Mouse (Mus musculus) hindbrain, embryonic 11.5 days (tissue): ENCODE measurements around the gene Prkn. TPM values are rescaled to one million over a fixed set of nuclear protein-coding genes. Genes with fewer than 3 reads are reported as not detected.
A peak's percentile ranks its signal among the peaks of the same experiment; 100 is the strongest.

Experiments
- ATAC-seq: fragments of 200-750 bp; cut with Nextera tagmentation; 2 replicates; pipeline ENCODE4 v1.8.0; 2017; ENCODE audit warnings: mild to moderate bottlenecking, moderate TSS enrichment, moderate library complexity; ENCODE audit not compliant: low FRiP score
- DNase-seq: peaks from one replicate; pipeline ENCODE4 v3.0.0-alpha.2; 2015; ENCODE audit warnings: low spot score
- H3K27ac ChIP-seq: fragments of 300-500 bp; sonication (generic); 2 replicates; pipeline ENCODE4 v1.5.1; 2014; ENCODE audit warnings: mild to moderate bottlenecking, low read depth, low read length
- H3K27me3 ChIP-seq: fragments of 300-500 bp; sonication (generic); 2 replicates; pipeline ENCODE4 v1.6.1; 2014; ENCODE audit warnings: mild to moderate bottlenecking, low read length, moderate library complexity, mixed read lengths; ENCODE audit not compliant: control insufficient read depth, insufficient read depth
- H3K36me3 ChIP-seq: fragments of 300-500 bp; sonication (generic); 2 replicates; pipeline ENCODE4 v1.6.1; 2014; ENCODE audit warnings: mild to moderate bottlenecking, low read length, moderate library complexity, mixed read lengths; ENCODE audit not compliant: control insufficient read depth, insufficient read depth
- H3K4me1 ChIP-seq: fragments of 300-500 bp; sonication (generic); replicated peaks from 2 replicates; pipeline ENCODE4 v1.6.1; 2014; ENCODE audit warnings: low read length, mixed read lengths; ENCODE audit not compliant: control insufficient read depth, insufficient read depth
- H3K4me2 ChIP-seq: fragments of 300-500 bp; sonication (generic); replicated peaks from 2 replicates; pipeline ENCODE4 v1.6.1; 2014; ENCODE audit warnings: mild to moderate bottlenecking, low read depth, low read length
- H3K4me3 ChIP-seq: fragments of 300-500 bp; sonication (generic); 2 replicates; pipeline ENCODE4 v1.5.1; 2014; ENCODE audit warnings: low read depth, low read length
- H3K9ac ChIP-seq: fragments of 300-500 bp; sonication (generic); 2 replicates; pipeline ENCODE4 v1.6.1; 2014; ENCODE audit warnings: low read depth, low read length
- H3K9me3 ChIP-seq: fragments of 300-500 bp; sonication (generic); 2 replicates; pipeline ENCODE4 v1.6.1; 2016; ENCODE audit warnings: low read length; ENCODE audit not compliant: control insufficient read depth
- WGBS: fragments of 180-500 bp; shearing (Covaris S2); extraction: QIAGEN DNeasy Blood & Tissue Kit; methylation state at CpG from one replicate; pipeline ENCODE4 v1.1.7; 2014; 5-methylcytosine and 5-hydroxymethylcytosine counted together
- polyA plus RNA-seq: library from polyadenylated mRNA; unstranded; fragments of >200 nt; fragmentation: Nextera tagmentation; extraction: Ambion mirVana; gene quantifications from 2 replicates; pipeline ENCODE4 v1.2.1, GENCODE M21; 2014

The Prkn gene
- polyA plus RNA-seq, 1 experiment from 2014 or later = 1.9 TPM

DNA sequence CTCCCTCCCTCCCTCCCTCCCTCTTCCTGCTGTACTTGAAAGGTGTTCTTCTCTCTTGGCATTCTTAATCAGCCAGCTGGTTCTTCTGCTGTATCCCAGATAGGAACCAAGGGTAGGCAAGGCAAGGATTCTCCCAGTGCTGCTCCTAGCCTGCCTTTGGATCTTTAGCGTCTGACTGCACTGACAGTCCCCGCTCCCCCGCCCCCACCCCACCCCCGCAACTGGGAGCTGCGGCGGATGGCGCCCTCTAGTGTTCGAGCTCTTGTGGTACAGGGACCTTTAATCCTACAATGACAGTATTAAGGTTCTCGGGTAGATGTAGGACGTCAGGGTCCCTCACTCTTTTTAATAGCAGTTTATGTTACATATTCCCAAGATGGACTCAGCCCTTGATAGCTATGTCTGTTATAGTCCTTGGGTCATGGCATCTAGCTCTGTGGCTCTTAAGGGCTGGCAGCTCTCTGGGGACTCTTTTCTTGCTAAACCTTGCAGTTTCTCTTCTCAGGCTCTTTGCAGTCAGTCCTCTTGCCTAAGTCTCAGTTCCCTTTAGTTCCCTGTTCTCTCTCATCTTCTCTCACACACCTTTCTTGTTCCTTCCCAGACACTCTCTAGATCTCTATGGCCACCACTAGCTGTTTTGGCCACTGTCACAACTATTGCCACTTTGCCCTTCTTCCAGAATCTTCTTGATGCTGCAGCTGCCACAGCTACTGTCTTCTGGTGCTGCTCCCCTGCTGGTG, 1191.2 kb downstream of the Prkn start:
- ATAC-seq = peak; percentile 49; the same call in 1 of the 2 replicates
- no peak overlapping the region for H3K27ac ChIP-seq

DNA sequence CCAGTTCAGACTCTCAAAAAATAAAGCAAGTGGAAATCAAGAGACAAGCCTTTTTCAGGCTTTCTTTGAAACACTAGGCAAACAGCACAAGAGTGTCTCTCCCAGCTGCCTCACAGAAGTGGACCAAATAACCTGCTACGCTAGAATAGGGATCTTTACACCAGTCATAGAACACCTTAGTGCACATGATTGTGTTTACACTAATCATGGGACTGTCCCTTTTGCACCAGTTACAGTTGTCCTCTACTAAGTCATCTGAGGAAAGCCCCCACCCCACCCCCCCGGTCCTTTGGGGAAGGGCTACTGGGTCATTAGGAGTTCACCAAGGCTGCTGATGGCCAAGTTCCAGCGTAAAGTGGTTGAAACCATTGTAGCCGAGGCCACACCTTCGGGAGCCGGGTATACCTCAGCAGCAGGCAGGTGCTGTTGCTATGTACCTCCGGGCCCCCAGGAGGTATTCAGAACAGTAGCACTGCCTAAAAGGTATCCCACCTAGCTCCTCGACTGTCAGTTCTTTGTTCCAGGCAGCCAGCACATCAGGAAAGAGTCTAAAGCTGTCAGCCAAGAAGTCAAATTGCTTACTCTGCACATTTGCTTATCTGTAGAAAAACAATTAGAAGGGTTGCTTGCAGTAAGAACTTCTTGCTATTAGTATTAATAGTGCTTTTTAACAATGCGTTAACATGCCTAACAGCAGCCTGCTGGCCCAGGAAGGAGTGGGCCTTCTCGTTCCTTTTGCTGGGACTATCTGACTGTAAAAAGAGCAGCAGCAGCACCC, 1192.0 kb downstream of the Prkn start:
- Histone ChIP-seq H3K36me3 (no peaks in the 10 kb centered on the region), H3K4me1 (peaks cover 6% of the 10 kb centered on the region; the same call in 1 of the 2 replicates), H3K9ac (no peak overlapping the region), H3K4me3 (no peak overlapping the region), H3K9me3 (no peaks in the 10 kb centered on the region), H3K4me2 (no peak overlapping the region), H3K27me3 (no peaks in the 10 kb centered on the region), H3K27ac (no peak overlapping the region)
- WGBS = 73% methylated on average over 10 of the region's 10 CpGs
- ATAC-seq (no peak), DNase-seq (no peak)

More for the DNA sequence above, 1191.2 kb downstream of the Prkn start:
- no peaks in the 10 kb centered on the region for H3K27me3 ChIP-seq
- H3K4me2 ChIP-seq = 0 out of 2 replicates have a peak overlapping the region, but pooled peaks have one; percentile 8
- H3K4me3 ChIP-seq = no peak overlapping the region
- WGBS = under 1% methylated on average over 10 of the region's 10 CpGs
- no peaks in the 10 kb centered on the region for H3K9me3 ChIP-seq
- no peak overlapping the region for H3K9ac ChIP-seq
- H3K36me3 ChIP-seq = no peaks in the 10 kb centered on the region
- H3K4me1 ChIP-seq = peaks cover 6% of the 10 kb centered on the region; the same call in 1 of the 2 replicates
- peak; percentile 82 for DNase-seq

DNA sequence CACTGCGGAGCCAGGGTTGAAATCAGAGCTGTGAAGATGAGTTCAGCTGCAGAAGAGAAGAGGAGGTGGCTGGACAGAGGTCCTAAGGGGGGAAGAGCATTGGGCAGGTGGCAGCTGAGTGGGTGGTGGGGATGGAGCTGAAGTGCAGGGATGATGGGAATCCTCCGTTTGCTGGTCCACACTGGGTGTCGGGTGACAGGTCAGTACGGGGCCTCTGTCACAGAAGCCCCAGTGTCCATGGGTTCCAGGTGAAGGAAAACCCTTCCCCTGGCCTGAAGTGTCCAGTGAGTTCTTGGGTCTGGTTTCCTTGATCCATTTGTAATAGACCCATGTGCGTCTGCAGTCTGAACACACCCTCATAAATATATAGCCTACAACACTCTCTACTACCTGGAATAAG, 1195.2 kb downstream of the Prkn start:
- ATAC-seq = no peak
- Histone ChIP-seq H3K9ac (no peak overlapping the region), H3K9me3 (no peaks in the 10 kb centered on the region), H3K4me3 (no peak overlapping the region), H3K36me3 (no peaks in the 10 kb centered on the region), H3K4me2 (no peak overlapping the region), H3K27ac (no peak overlapping the region), H3K27me3 (no peaks in the 10 kb centered on the region), H3K4me1 (0 out of 2 replicates have a peak, but pooled peaks cover 5% of the 10 kb centered on the region)
- DNase-seq = no peak
- WGBS = 59% methylated on average over 5 of the region's 5 CpGs

GRCm38 (mm10) chr17:12036205-12036604, 1196.0 kb downstream of the Prkn start:
- no peak overlapping the region for H3K4me3 ChIP-seq
- no peak overlapping the region for H3K4me2 ChIP-seq
- no peaks in the 10 kb centered on the region for H3K4me1 ChIP-seq
- H3K27me3 ChIP-seq = no peaks in the 10 kb centered on the region
- H3K9me3 ChIP-seq = no peaks in the 10 kb centered on the region
- H3K27ac ChIP-seq = no peak overlapping the region
- peak; percentile 89 for DNase-seq
- WGBS = 47% methylated on average over 6 of the region's 6 CpGs
- no peak for ATAC-seq
- H3K9ac ChIP-seq = no peak overlapping the region
- H3K36me3 ChIP-seq = no peaks in the 10 kb centered on the region

- ATAC-seq (no peak), DNase-seq (no peak)
- H3K4me2 ChIP-seq = no peak overlapping the region
- no peaks in the 10 kb centered on the region for H3K36me3 ChIP-seq
- no peak overlapping the region for H3K27ac ChIP-seq
- no peak overlapping the region for H3K4me3 ChIP-seq
- 91% methylated on average over 5 of the region's 5 CpGs for WGBS
- H3K9ac ChIP-seq = no peak overlapping the region
- no peaks in the 10 kb centered on the region for H3K27me3 ChIP-seq
- no peaks in the 10 kb centered on the region for H3K9me3 ChIP-seq
- H3K4me1 ChIP-seq = no peaks in the 10 kb centered on the region
These were observed 1196.9 kb downstream of the Prkn start for GRCm38 (mm10) chr17:12037065-12037464.

- no peak overlapping the region for H3K4me2 ChIP-seq
- no peaks in the 10 kb centered on the region for H3K4me1 ChIP-seq
- no peak overlapping the region for H3K4me3 ChIP-seq
- H3K36me3 ChIP-seq = no peaks in the 10 kb centered on the region
- no peaks in the 10 kb centered on the region for H3K27me3 ChIP-seq
- WGBS = 89% methylated on average over 2 of the region's 2 CpGs
- no peak overlapping the region for H3K9ac ChIP-seq
- no peak for ATAC-seq
- H3K9me3 ChIP-seq = no peaks in the 10 kb centered on the region
- DNase-seq = no peak
- H3K27ac ChIP-seq = no peak overlapping the region
These were observed 1197.4 kb downstream of the Prkn start for GRCm38 (mm10) chr17:12037574-12037973.

DNA sequence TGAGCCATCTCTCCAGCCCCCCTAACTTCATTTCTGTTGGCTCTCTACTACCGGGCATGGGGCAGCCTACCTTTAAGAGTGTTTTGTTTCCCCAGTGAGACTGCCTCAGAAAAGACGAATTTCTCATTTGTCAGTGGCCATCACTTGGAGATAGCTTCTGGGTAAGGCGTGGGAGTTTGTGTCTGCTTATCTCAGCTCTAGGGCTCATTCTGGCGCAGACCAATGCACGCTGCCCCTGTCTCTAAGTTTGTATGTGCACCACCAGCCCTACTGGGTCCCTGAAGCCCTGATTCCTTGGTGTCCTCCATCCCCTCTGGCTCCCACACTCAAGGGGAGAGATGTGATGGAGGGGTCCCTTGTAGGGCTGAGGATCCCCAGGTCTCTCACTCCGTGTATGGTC, 1198.3 kb downstream of the Prkn start:
- Histone ChIP-seq H3K4me2 (no peak overlapping the region), H3K9me3 (no peaks in the 10 kb centered on the region), H3K36me3 (no peaks in the 10 kb centered on the region), H3K9ac (no peak overlapping the region), H3K27me3 (no peaks in the 10 kb centered on the region), H3K4me3 (no peak overlapping the region), H3K4me1 (no peaks in the 10 kb centered on the region), H3K27ac (no peak overlapping the region)
- ATAC-seq = no peak
- 71% methylated on average over 6 of the region's 6 CpGs for WGBS
- DNase-seq = no peak

DNA sequence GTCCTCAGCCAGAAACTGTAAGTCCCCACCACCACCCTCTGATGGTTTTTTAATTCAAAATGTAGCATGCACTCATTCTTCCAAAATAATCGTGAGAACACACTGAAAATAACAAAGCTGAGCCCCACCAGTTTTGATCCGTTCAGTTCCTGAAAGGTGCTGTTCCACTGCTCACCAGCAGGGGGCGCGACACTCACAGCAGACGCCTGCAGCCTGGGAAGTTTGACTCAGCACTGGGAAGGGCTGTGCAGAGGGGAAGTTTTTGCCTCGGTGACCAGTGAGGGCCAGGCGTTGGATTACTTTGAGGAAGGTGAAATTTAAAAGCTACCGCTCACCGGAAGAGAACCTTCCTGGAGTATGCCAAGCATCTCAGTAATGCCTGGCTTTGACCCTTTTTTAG, 1199.0 kb downstream of the Prkn start:
- Histone ChIP-seq H3K27ac (no peak overlapping the region), H3K27me3 (no peaks in the 10 kb centered on the region), H3K9ac (no peak overlapping the region), H3K4me2 (no peak overlapping the region), H3K9me3 (no peaks in the 10 kb centered on the region), H3K4me3 (no peak overlapping the region), H3K36me3 (no peaks in the 10 kb centered on the region), H3K4me1 (no peaks in the 10 kb centered on the region)
- 1% methylated on average over 9 of the region's 9 CpGs for WGBS
- ATAC-seq (peak; percentile 53; the same call in 1 of the 2 replicates), DNase-seq (peak; percentile 85)
